Mouse (Mus musculus): Measurements from ENCODE around the gene S100a13.

S100a13 gene

GRCm38 (mm10) chr3:90555954-90556353 lies 41.7 kb downstream of the S100a13 start:
- no peak for DNase-seq (ENCODE audit: low spot score)

- no peak for DNase-seq (ENCODE audit: low spot score)
Measured at GRCm38 (mm10) chr3:90560008-90560628, 45.9 kb downstream of the S100a13 start, which contains the start of gene S100a3. TSS of gene S100a3 (plus strand) at chr3:90560578.

Data from lung, postnatal 25 days (tissue).